Mouse (Mus musculus) lung, postnatal 0 days (tissue): Measurements from ENCODE around the gene Apba1.

Source experiments
- CTCF ChIP-seq: IDR thresholded peaks from 2 replicates; pipeline ENCODE4 v1.5.1; 2016; ENCODE audit warnings: antibody characterized with exemption, mild to moderate bottlenecking
- EP300 ChIP-seq: IDR thresholded peaks from 2 replicates; pipeline ENCODE4 v1.6.1; 2016; ENCODE audit warnings: antibody characterized with exemption, mild to moderate bottlenecking, control low read depth

- TF ChIP-seq CTCF (no peak), EP300 (no peak)
Measured at GRCm38 (mm10) chr19:23995766-23996399, 237.2 kb downstream of the Apba1 start.
